In the genomic region with DNA sequence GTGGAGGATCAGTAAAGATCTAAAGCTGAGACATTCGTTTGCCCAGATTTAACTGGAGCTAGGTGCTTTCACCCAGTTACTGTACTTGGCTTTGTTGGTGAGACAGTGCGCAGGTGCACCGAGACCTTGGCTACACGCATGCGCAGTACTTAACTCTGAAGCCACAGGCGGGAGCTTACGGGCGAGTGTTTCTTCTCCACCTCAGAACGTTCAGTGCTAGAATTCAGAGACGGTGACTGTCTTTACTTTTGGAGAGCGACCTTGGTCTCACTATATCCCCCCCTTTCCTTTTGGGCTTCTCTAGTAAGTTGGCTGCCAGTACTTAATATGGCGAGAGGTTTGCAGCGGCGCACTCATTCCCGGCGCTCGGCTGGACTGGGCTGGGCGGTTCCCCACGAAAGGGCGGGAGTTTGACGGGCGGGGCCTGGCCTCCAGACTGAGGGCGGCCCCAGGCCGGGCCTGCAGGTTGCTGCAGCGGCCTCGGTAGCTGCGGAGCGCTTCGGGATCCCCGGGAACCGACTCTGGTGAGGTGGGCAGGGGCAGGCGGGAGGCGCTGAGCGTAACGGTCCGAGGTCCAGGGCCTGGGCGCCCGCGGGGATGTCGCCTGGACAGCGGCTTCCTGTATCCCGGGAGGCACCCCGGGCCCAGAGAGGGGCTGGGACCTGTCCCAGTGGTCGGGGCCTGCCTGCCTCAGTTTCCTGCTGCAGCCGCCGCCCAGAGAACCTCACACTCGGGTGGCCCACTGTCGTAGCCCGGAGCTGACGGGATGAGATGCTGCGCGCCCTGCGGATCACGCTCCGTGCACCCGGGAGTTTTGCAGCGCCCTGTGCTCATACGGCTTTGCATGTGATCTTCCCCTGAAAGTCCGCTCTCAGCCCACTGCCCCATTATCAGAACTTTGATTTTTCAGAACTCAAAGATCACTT, we compare ENCODE assay signal across 8 mouse cellular contexts. TPM values are rescaled to one million over a fixed set of nuclear protein-coding genes. Genes with fewer than 3 reads are reported as not detected.
DNase-seq lines count a peak whose midpoint lies in the region; ATAC-seq and TF ChIP-seq lines count a peak whose summit lies in the region.

A gene (plus strand): TSS at position 325 of the 926 bp plus-strand sequence.

- TF ChIP-seq CTCF in ES-Bruce4 (IDR thresholded peaks at IDR 0.05; ENCODE audit: low read depth, low read length) = no peak

- no peaks in the 10 kb centered on the region; the same call in 1 of the 2 replicates for H3K36me3 ChIP-seq in ES-Bruce4 (ENCODE audit: control insufficient read depth, insufficient read depth, low read length, poor library complexity, severe bottlenecking)
- no peaks in the 10 kb centered on the region for H3K36me3 ChIP-seq in forebrain, embryonic 14.5 days (ENCODE audit: control insufficient read depth, insufficient read depth, low read length)
- H3K36me3 ChIP-seq in neural tube, embryonic 15.5 days = no peaks in the 10 kb centered on the region

- ATAC-seq in cerebellum, adult (ENCODE audit: insufficient number of reproducible peaks, low FRiP score, low TSS enrichment) = peak; percentile 96
- peak; percentile 97 for ATAC-seq in forebrain, embryonic 14.5 days
- peak; percentile 97 for ATAC-seq in neural tube, embryonic 15.5 days (ENCODE audit: low FRiP score)

- H3K9me3 ChIP-seq in ES-Bruce4 (replicated peaks; ENCODE audit: control insufficient read depth, insufficient read depth, low read length, poor library complexity, severe bottlenecking) = no peaks in the 10 kb centered on the region
- H3K9me3 ChIP-seq in forebrain, embryonic 14.5 days (replicated peaks; ENCODE audit: control insufficient read depth, low read length) = no peaks in the 10 kb centered on the region
- H3K9me3 ChIP-seq in neural tube, embryonic 15.5 days (replicated peaks) = no peaks in the 10 kb centered on the region

- TF ChIP-seq EP300 in ES-Bruce4 (IDR thresholded peaks at IDR 0.05; ENCODE audit: insufficient read depth, low read depth, low read length) = no peak

- H3K4me2 ChIP-seq in forebrain, embryonic 14.5 days (ENCODE audit: low read length) = peak within 1 kb of the TSS; percentile 63
- peak within 1 kb of the TSS; percentile 58 for H3K4me2 ChIP-seq in neural tube, embryonic 15.5 days

- intact Hi-C loops in heart, postnatal 14 days (cut with DNase I) = no loop called here

- under 1% methylated on average over 58 of the region's 59 CpGs for WGBS in forebrain, embryonic 14.5 days
- under 1% methylated on average over 58 of the region's 59 CpGs for WGBS in neural tube, embryonic 15.5 days

- H3K4me1 ChIP-seq in ES-Bruce4 (ENCODE audit: control insufficient read depth, insufficient read depth, low read length) = peaks cover 1% of the 10 kb centered on the region
- peaks cover 4% of the 10 kb centered on the region; the same call in 1 of the 2 replicates for H3K4me1 ChIP-seq in forebrain, embryonic 14.5 days (ENCODE audit: control insufficient read depth, insufficient read depth, low read length)
- H3K4me1 ChIP-seq in neural tube, embryonic 15.5 days = peaks cover 14% of the 10 kb centered on the region

- H3K9ac ChIP-seq in ES-Bruce4 (ENCODE audit: low read depth, poor library complexity, severe bottlenecking) = peak within 1 kb of the TSS; percentile 97
- H3K9ac ChIP-seq in forebrain, embryonic 14.5 days (ENCODE audit: low read length) = peak within 1 kb of the TSS; percentile 96
- peak within 1 kb of the TSS; percentile 96 for H3K9ac ChIP-seq in neural tube, embryonic 15.5 days (replicated peaks)

- peak within 1 kb of the TSS; percentile 88 for H3K27ac ChIP-seq in ES-Bruce4 (ENCODE audit: insufficient read depth, low read length)
- peak within 1 kb of the TSS; percentile 89 for H3K27ac ChIP-seq in forebrain, embryonic 14.5 days (ENCODE audit: low read depth, low read length)
- peak within 1 kb of the TSS; percentile 96 for H3K27ac ChIP-seq in neural tube, embryonic 15.5 days (replicated peaks)

- TF ChIP-seq POLR2A in ES-Bruce4 (IDR thresholded peaks at IDR 0.05; ENCODE audit: insufficient read depth, low read length) = peak; percentile 81

- peak within 1 kb of the TSS; percentile 98 for H3K4me3 ChIP-seq in ES-Bruce4 (ENCODE audit: low read depth, low read length)
- peak within 1 kb of the TSS; percentile 93 for H3K4me3 ChIP-seq in forebrain, embryonic 14.5 days (ENCODE audit: low read depth, low read length)
- H3K4me3 ChIP-seq in neural tube, embryonic 15.5 days (replicated peaks) = peak within 1 kb of the TSS; percentile 95

- H3K27me3 ChIP-seq in ES-Bruce4 (ENCODE audit: control insufficient read depth, insufficient read depth, low read length, poor library complexity, severe bottlenecking) = no peaks in the 10 kb centered on the region
- no peaks in the 10 kb centered on the region for H3K27me3 ChIP-seq in forebrain, embryonic 14.5 days (replicated peaks; ENCODE audit: control insufficient read depth, insufficient read depth, low read length)
- H3K27me3 ChIP-seq in neural tube, embryonic 15.5 days (replicated peaks) = 0 out of 2 replicates have a peak, but pooled peaks cover 4% of the 10 kb centered on the region

- peak; percentile 95 for DNase-seq in forebrain, embryonic 14.5 days (ENCODE audit: low spot score)
- peak; percentile 91 for DNase-seq in heart, postnatal 14 days
- DNase-seq in layer of hippocampus, adult 11-12 months (ENCODE audit: low spot score) = peak; percentile 89
- DNase-seq in lung, adult 18-20 months = peak; percentile 92 to 94
- peak; percentile 92 for DNase-seq in testis, postnatal 14 days (ENCODE audit: low spot score)

RNA-seq across cellular contexts. Expression of the gene that starts here (rescaled TPM):
- polyA plus RNA-seq in ES-Bruce4 (2011; ENCODE audit: insufficient read depth, insufficient read length, low read depth, missing spikeins) = 24.9 and 26.0 TPM in 2 replicates
- polyA plus RNA-seq in forebrain, embryonic 14.5 days (2014; fragmentation: Nextera tagmentation; extraction: Ambion mirVana) = 7.0 and 9.7 TPM in 2 replicates
- total RNA-seq in heart, postnatal 14 days (2021) = 1 to 10 TPM; 6.7 to 9.1 TPM
- polyA plus RNA-seq in neural tube, embryonic 15.5 days (2015; fragmentation: Nextera tagmentation; extraction: Ambion mirVana) = 13.4 and 16.7 TPM in 2 replicates

Comparison
In these comparisons a context has a peak if more than half of its experiments do, and no peak if none do; other contexts are left out.
1. Peak in every context shown above with its lines: DNase-seq, ATAC-seq, H3K4me3 ChIP-seq and H3K27ac ChIP-seq.